Mouse (Mus musculus) left cerebral cortex, postnatal 25 days (tissue): ENCODE data around the gene Clec4a1. TPM values are rescaled to one million over a fixed set of nuclear protein-coding genes. Genes with fewer than 3 reads are reported as not detected.

Experiments
- DNase-seq, 2 experiments: peaks; one replicate each; pipeline ENCODE4 v3.0.0; 2022; ENCODE audit warnings: low spot score in 2 of 2, mixed read lengths in 1 of 2
- intact Hi-C: fragments of 180-260 bp; cut with DNase I; formaldehyde crosslinking; loops from one replicate; pipeline ENCODE4 v1.15.1; 2025
- total RNA-seq, 2 experiments: library from RNA; stranded (reverse); gene quantifications; 2 replicates each; pipeline ENCODE4 v1.2.3; 2021

Gene Clec4a1
- under 1 TPM; 0.55 to 0.76 TPM for total RNA-seq

DNA sequence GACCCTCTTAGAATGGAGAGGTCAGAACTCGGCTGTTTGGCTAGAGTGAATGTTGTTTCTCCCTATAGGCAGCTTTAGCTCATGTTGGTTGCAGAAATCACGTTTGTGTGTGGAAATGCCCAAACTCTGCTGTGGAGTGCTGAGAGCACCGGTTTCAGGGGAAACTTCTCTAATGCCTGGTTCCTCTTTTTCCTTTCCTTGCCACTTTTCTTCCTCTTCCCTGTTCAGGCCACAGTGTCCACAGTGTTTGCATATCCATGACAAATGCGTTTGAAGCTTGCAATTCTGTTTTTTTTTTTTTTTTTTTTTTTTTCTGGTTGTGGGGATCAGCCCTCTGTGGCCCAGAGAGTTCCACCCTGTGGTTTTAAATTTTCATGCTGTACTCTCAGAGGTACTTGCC lies at the start of gene Clec4a1:
TSS of gene Clec4a1 (plus strand) at position 398 of the 400 bp plus-strand sequence.
- intact Hi-C loops: no loop called here
- DNase-seq: peak in 1 of 2 experiments; percentile 2

GRCm38 (mm10) chr6:122872800-122873199 lies 48.8 kb upstream of the Clec4a1 start:
- intact Hi-C loops: loop anchor here (5.0 to 10.0 kb wide), 4 partner anchors 70 to 1522 kb away; partner anchors contain the start of gene Slc2a3
- DNase-seq: no peak

- intact Hi-C loops: loop anchor here (2.0 to 10.0 kb wide), 5 partner anchors 45 to 1521 kb away; partner anchors contain the start of gene Slc2a3
- DNase-seq: peak; percentile 98 to 99
Measured at GRCm38 (mm10) chr6:122873871-122874719, 47.6 kb upstream of the Clec4a1 start, which contains the start of gene Necap1. TSS of gene Necap1 (plus strand) at chr6:122874474.

GRCm38 (mm10) chr6:122874720-122875389 lies 46.8 kb upstream of the Clec4a1 start:
- intact Hi-C loops: loop anchor here (2.0 to 10.0 kb wide), 5 partner anchors 46 to 1520 kb away; partner anchors contain the start of gene Slc2a3
- DNase-seq: no peak

DNA sequence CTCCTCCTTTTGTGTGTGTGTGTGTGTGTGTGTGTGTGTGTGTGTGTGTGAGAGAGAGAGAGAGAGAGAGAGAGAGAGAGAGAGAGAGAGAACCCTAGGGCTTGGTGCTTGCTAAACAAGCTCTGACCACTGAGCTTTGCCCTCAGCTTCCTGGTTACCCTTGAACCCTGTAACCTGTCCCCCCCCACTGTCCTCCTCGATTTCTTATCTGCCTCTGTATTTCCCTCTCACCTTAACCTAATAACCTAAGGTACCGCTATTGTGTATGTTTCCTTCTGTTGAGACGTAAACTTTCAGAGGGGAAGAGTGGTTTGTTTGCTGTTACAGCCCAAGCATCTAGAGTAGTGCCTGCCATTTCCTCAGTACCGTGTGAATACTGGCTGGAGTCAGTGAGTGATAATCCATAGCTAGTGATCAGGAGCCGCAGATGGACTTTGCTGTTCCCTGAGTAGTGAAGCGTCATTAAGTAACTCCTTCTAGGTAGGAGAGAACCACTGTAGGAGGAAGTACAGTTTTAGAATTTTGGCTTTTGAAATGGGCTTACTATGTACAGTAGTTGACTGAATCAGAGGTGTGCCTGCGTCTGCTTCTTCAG lies 42.4 kb upstream of the Clec4a1 start:
- intact Hi-C loops: loop anchor here (10.0 kb wide), 1 partner anchor 1516 kb away; no protein-coding TSS in a partner anchor
- no peak for DNase-seq

DNA sequence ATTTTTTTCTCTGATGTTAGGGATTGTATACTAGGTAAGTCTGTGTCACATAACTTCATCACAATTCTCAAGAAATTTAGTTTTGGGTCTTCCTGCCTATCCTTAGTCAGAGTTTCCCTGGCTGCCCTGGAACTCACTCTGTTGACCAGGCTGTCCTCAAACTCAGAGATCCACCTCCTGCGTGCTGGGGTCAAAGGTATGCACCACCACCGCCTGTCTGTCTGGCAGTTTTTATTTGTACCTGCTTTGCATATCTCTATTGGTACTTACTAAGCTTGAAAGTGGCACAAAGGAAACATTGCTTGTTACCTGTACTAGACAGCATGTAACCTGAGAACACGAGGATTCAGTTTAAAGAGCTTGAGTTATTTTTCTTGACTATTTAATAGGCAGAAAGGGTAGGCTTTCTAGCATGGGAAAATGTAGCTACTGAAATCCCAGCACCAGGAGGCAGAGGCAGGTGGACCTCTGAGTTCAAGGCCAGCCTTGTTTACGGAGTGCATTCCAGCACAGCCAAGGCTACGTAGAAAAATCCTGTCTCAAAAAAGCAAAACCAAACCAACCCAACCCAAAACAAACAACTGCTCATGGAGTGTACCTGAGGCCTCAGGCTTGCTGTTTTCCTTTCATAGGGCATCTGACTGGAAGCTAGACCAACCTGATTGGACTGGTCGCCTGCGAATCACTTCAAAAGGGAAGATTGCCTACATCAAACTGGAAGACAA lies 41.7 kb upstream of the Clec4a1 start:
- no peak for DNase-seq
- intact Hi-C loops: loop anchor here (10.0 kb wide), 1 partner anchor 1515 kb away; no protein-coding TSS in a partner anchor

GRCm38 (mm10) chr6:122881287-122881686 lies 40.4 kb upstream of the Clec4a1 start:
- intact Hi-C loops: no loop called here
- no peak for DNase-seq

GRCm38 (mm10) chr6:122883603-122884002 lies 38.0 kb upstream of the Clec4a1 start:
- intact Hi-C loops: no loop called here
- no peak for DNase-seq

DNA sequence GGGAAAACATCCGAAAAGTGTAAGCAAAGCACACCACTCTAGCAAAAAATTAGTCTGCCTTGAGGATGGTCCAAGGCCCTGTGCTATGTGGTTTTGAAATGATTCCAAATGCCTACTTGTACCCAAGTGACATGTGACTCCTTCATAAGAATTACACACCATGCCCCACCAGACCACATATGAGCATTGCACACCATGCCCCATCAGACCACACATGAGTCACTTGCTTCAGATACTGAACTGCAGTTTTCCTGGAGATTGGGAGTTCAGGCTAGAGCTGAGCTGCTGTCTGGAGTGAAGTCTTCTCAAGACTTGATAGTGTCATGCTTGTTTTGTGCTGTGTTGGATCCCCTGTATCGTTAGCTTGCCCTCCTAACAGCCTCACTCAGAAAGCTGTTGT lies 32.0 kb upstream of the Clec4a1 start:
- no peak for DNase-seq
- intact Hi-C loops: no loop called here

GRCm38 (mm10) chr6:122892442-122893049 lies 29.1 kb upstream of the Clec4a1 start:
- DNase-seq: peak; percentile 63 to 78
- intact Hi-C loops: loop anchor here (1.0 to 10.0 kb wide), 4 partner anchors 113 to 1482 kb away; no protein-coding TSS in a partner anchor

- intact Hi-C loops: no loop called here
- DNase-seq: no peak
Measured at GRCm38 (mm10) chr6:122919922-122920321, 1.7 kb upstream of the Clec4a1 start.

DNA sequence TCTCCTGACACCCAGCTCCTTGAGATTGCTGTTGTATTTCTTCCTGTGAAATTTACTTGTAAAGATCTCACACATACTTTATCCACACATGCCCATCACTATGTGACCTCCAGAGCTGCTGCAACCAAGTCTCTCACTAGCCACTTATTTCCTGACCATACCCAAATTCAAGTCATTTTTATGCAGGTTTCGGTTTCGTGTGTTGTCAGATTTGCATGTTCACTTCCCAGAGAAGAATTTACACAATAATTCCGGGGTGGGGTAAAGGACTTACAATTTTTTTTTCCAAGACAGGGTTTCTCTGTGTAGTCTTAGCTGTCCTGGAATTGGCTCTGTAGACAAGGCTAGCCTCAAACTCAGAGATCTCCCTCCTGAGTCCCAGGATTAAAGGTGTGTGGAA lies 13.2 kb downstream of the Clec4a1 start:
- intact Hi-C loops: no loop called here

GRCm38 (mm10) chr6:122939618-122940017 lies 18.0 kb downstream of the Clec4a1 start:
- intact Hi-C loops: no loop called here
- DNase-seq: no peak

More for the DNA sequence above, 13.2 kb downstream of the Clec4a1 start:
- no peak for DNase-seq

DNA sequence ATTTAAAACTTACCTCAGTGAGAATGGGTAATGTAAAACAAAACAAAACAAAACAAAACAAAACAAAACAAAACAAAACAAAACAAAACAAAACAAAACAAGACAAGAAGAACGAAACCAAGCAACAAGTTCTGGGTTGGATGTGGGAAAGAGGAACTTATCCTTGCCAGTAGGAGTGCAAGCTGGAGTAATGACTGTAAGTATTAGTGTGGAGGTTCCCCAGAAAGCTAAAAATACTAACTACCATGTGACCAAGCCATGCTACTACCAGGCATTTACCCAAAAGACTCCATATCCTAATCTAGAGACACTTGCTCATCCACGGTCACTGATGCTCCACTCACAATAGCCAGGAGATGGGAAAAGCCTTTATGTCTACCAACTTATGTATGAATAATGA lies 25.1 kb downstream of the Clec4a1 start:
- no peak for DNase-seq
- intact Hi-C loops: no loop called here

DNA sequence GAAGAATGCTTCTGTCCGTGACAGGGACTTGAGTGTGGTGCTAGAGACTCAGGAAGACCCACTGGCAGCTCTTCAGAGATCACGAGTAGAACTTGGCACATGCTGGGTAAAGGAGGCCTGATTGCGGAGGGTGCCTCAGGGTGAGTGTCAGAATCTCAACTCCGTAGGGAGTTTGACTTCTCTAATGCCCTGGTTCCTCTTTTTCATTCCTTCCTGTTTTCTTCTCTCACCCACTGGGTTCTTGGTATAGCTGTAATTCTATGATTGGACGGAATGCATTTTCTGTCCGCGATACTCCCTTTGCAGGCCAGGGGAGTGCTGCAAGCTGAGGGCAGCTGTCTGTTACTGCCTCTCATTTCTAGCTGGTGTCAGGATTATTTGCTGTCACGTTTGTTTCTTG lies 30.8 kb downstream of the Clec4a1 start, which contains the start of gene Clec4a3:
TSS of gene Clec4a3 (plus strand) at position 115 of the 400 bp plus-strand sequence.
- peak in 1 of 2 experiments; percentile 9 for DNase-seq
- intact Hi-C loops: no loop called here

- no peak for DNase-seq
- intact Hi-C loops: no loop called here
Measured at GRCm38 (mm10) chr6:122964562-122964961, 42.9 kb downstream of the Clec4a1 start.

DNA sequence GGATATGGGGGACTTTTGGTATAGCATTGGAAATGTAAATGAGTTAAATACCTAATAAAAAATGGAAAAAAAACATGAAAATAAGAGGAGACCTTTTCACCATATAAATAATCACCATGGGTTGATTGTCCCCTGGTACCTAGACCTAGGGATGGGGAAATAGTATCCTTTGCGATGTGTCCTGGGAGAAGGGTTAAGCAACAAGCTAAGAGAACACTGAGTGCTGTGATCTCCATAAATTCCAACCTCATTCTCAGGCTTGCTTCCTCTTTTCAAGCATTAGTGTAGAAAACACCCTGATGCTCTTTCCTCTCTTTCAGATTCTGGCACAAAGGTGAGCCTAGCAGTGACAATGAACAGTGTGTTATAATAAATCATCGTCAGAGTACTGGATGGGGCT lies 47.4 kb downstream of the Clec4a1 start:
- no peak for DNase-seq
- intact Hi-C loops: no loop called here
